Mouse (Mus musculus): Measurements from ENCODE around the gene Rps3a1.
"Not testable (repeated sequence)": the region's sequence is repeated elsewhere in the genome, so short reads cannot be mapped to it uniquely, and the experiment has no call there.

The Rps3a1 gene

GRCm38 (mm10) chr3:86106086-86106632, 36.3 kb downstream of the Rps3a1 start:
- H3K36me3 ChIP-seq (ENCODE audit: control insufficient read depth, insufficient read depth, low read length, poor library complexity, severe bottlenecking), result no peaks in the 10 kb centered on the region
- no peaks in the 10 kb centered on the region for H3K27me3 ChIP-seq (ENCODE audit: control insufficient read depth, insufficient read depth, low read length, poor library complexity, severe bottlenecking)
- no peak for DNase-seq (ENCODE audit: low read depth, low spot score)

- Histone ChIP-seq H3K36me3 (ENCODE audit: control insufficient read depth, insufficient read depth, low read length, poor library complexity, severe bottlenecking) (no peaks in the 10 kb centered on the region), H3K27me3 (ENCODE audit: control insufficient read depth, insufficient read depth, low read length, poor library complexity, severe bottlenecking) (no peaks in the 10 kb centered on the region)
- no peak for DNase-seq (ENCODE audit: low read depth, low spot score)
Measured at GRCm38 (mm10) chr3:86104909-86105308, 37.6 kb downstream of the Rps3a1 start.

- not testable (repeated sequence) for DNase-seq (ENCODE audit: low read depth, low spot score); H3K27me3 ChIP-seq (ENCODE audit: control insufficient read depth, insufficient read depth, low read length, poor library complexity, severe bottlenecking); H3K36me3 ChIP-seq (ENCODE audit: control insufficient read depth, insufficient read depth, low read length, poor library complexity, severe bottlenecking)
Measured at GRCm38 (mm10) chr3:86104433-86104832, 38.1 kb downstream of the Rps3a1 start.

GRCm38 (mm10) chr3:86103449-86104291, 38.8 kb downstream of the Rps3a1 start:
- peak; percentile 27 for DNase-seq (ENCODE audit: low read depth, low spot score)
- Histone ChIP-seq H3K27me3 (ENCODE audit: control insufficient read depth, insufficient read depth, low read length, poor library complexity, severe bottlenecking) (no peaks in the 10 kb centered on the region), H3K36me3 (ENCODE audit: control insufficient read depth, insufficient read depth, low read length, poor library complexity, severe bottlenecking) (no peaks in the 10 kb centered on the region)

- Histone ChIP-seq H3K36me3 (ENCODE audit: control insufficient read depth, insufficient read depth, low read length, poor library complexity, severe bottlenecking) (no peaks in the 10 kb centered on the region), H3K27me3 (ENCODE audit: control insufficient read depth, insufficient read depth, low read length, poor library complexity, severe bottlenecking) (no peaks in the 10 kb centered on the region)
- no peak for DNase-seq (ENCODE audit: low read depth, low spot score)
Measured at GRCm38 (mm10) chr3:86101956-86102355, 40.5 kb downstream of the Rps3a1 start.

GRCm38 (mm10) chr3:86093907-86094306, 48.6 kb downstream of the Rps3a1 start:
- Histone ChIP-seq H3K36me3 (ENCODE audit: control insufficient read depth, insufficient read depth, low read length, poor library complexity, severe bottlenecking) (no peaks in the 10 kb centered on the region), H3K27me3 (ENCODE audit: control insufficient read depth, insufficient read depth, low read length, poor library complexity, severe bottlenecking) (no peaks in the 10 kb centered on the region)
- DNase-seq (ENCODE audit: low read depth, low spot score), result no peak

GRCm38 (mm10) chr3:86093213-86093845, 49.2 kb downstream of the Rps3a1 start:
- H3K27me3 ChIP-seq (ENCODE audit: control insufficient read depth, insufficient read depth, low read length, poor library complexity, severe bottlenecking), result no peaks in the 10 kb centered on the region
- H3K36me3 ChIP-seq (ENCODE audit: control insufficient read depth, insufficient read depth, low read length, poor library complexity, severe bottlenecking), result no peaks in the 10 kb centered on the region
- DNase-seq (ENCODE audit: low read depth, low spot score), result no peak

Measured in splenic B cell, adult 2 months (primary cell).